Mouse (Mus musculus): ENCODE measurements around the gene Tradd. TPM values are rescaled to one million over a fixed set of nuclear protein-coding genes. Genes with fewer than 3 reads are reported as not detected.
A peak's percentile ranks its signal among the peaks of the same experiment; 100 is the strongest.

Gene Tradd
- polyA plus RNA-seq, 1 experiment from 2014 or later: 14.3 TPM

GRCm38 (mm10) chr8:105290554-105291314 lies 26.3 kb upstream of the Tradd start:
- 4% methylated on average over 31 of the region's 31 CpGs for WGBS
- H3K27ac ChIP-seq (ENCODE audit: low read depth, low read length): no peak overlapping the region

GRCm38 (mm10) chr8:105289805-105290460 lies 25.5 kb upstream of the Tradd start, which contains the start of gene 4931428F04Rik:
4931428F04Rik (minus strand) TSS chr8:105289864.
- Histone ChIP-seq H3K27me3 (ENCODE audit: control insufficient read depth, insufficient read depth, low read length) (peaks cover 11% of the 10 kb centered on the region), H3K4me1 (replicated peaks; ENCODE audit: control insufficient read depth, insufficient read depth, low read length) (peaks cover 16% of the 10 kb centered on the region; the same call in 1 of the 2 replicates), H3K27ac (ENCODE audit: low read depth, low read length) (peak within 1 kb of the TSS; percentile 89), H3K4me2 (replicated peaks; ENCODE audit: low read depth, low read length) (peak within 1 kb of the TSS; percentile 72), H3K9me3 (ENCODE audit: control insufficient read depth, low read length) (no peaks in the 10 kb centered on the region), H3K4me3 (ENCODE audit: low read depth, low read length) (peak within 1 kb of the TSS; percentile 51), H3K36me3 (ENCODE audit: control insufficient read depth, insufficient read depth, low read length) (no peaks in the 10 kb centered on the region), H3K9ac (ENCODE audit: low read depth, low read length) (peak within 1 kb of the TSS; percentile 69)
- ATAC-seq (ENCODE audit: low FRiP score): peak; percentile 38
- WGBS: 2% methylated on average over 43 of the region's 43 CpGs
- peak; percentile 73 for DNase-seq (ENCODE audit: low spot score)

More at GRCm38 (mm10) chr8:105290554-105291314, 26.3 kb upstream of the Tradd start:
- ATAC-seq (ENCODE audit: low FRiP score) (no peak), DNase-seq (ENCODE audit: low spot score) (peak; percentile 95)
- Histone ChIP-seq H3K4me3 (ENCODE audit: low read depth, low read length) (peak overlapping the region; percentile 51), H3K9me3 (ENCODE audit: control insufficient read depth, low read length) (no peaks in the 10 kb centered on the region), H3K27me3 (ENCODE audit: control insufficient read depth, insufficient read depth, low read length) (peaks cover 11% of the 10 kb centered on the region), H3K4me2 (replicated peaks; ENCODE audit: low read depth, low read length) (peak overlapping the region; percentile 72), H3K4me1 (replicated peaks; ENCODE audit: control insufficient read depth, insufficient read depth, low read length) (peaks cover 16% of the 10 kb centered on the region; the same call in 1 of the 2 replicates), H3K9ac (ENCODE audit: low read depth, low read length) (peak overlapping the region; percentile 23; the same call in 1 of the 2 replicates), H3K36me3 (ENCODE audit: control insufficient read depth, insufficient read depth, low read length) (no peaks in the 10 kb centered on the region)

- Histone ChIP-seq H3K36me3 (ENCODE audit: control insufficient read depth, insufficient read depth, low read length) (no peaks in the 10 kb centered on the region), H3K4me1 (replicated peaks; ENCODE audit: control insufficient read depth, insufficient read depth, low read length) (peaks cover 16% of the 10 kb centered on the region; the same call in 1 of the 2 replicates), H3K4me2 (replicated peaks; ENCODE audit: low read depth, low read length) (peak overlapping the region; percentile 72), H3K27me3 (ENCODE audit: control insufficient read depth, insufficient read depth, low read length) (peaks cover 11% of the 10 kb centered on the region), H3K4me3 (ENCODE audit: low read depth, low read length) (peak overlapping the region; percentile 51), H3K27ac (ENCODE audit: low read depth, low read length) (peak overlapping the region; percentile 89), H3K9ac (ENCODE audit: low read depth, low read length) (peak overlapping the region; percentile 69), H3K9me3 (ENCODE audit: control insufficient read depth, low read length) (no peaks in the 10 kb centered on the region)
- WGBS: under 1% methylated on average over 53 of the region's 53 CpGs
- peak; percentile 97 for ATAC-seq (ENCODE audit: low FRiP score)
- peak; percentile 99 for DNase-seq (ENCODE audit: low spot score)
Observed at GRCm38 (mm10) chr8:105288958-105289732, 24.7 kb upstream of the Tradd start.

- Histone ChIP-seq H3K27me3 (ENCODE audit: control insufficient read depth, insufficient read depth, low read length) (peaks cover 11% of the 10 kb centered on the region), H3K27ac (ENCODE audit: low read depth, low read length) (no peak overlapping the region), H3K4me2 (replicated peaks; ENCODE audit: low read depth, low read length) (peak overlapping the region; percentile 72), H3K36me3 (ENCODE audit: control insufficient read depth, insufficient read depth, low read length) (peaks cover 1% of the 10 kb centered on the region; the same call in 1 of the 2 replicates), H3K9ac (ENCODE audit: low read depth, low read length) (peak overlapping the region; percentile 41), H3K4me3 (ENCODE audit: low read depth, low read length) (peak overlapping the region; percentile 51), H3K4me1 (replicated peaks; ENCODE audit: control insufficient read depth, insufficient read depth, low read length) (peaks cover 16% of the 10 kb centered on the region; the same call in 1 of the 2 replicates), H3K9me3 (ENCODE audit: control insufficient read depth, low read length) (no peaks in the 10 kb centered on the region)
- ATAC-seq (ENCODE audit: low FRiP score) (no peak), DNase-seq (ENCODE audit: low spot score) (no peak)
- WGBS: 77% methylated on average over 5 of the region's 5 CpGs
Observed at GRCm38 (mm10) chr8:105288231-105288630, 23.8 kb upstream of the Tradd start.

- Histone ChIP-seq H3K36me3 (ENCODE audit: control insufficient read depth, insufficient read depth, low read length) (peaks cover 2% of the 10 kb centered on the region; the same call in 1 of the 2 replicates), H3K9me3 (ENCODE audit: control insufficient read depth, low read length) (no peaks in the 10 kb centered on the region), H3K9ac (ENCODE audit: low read depth, low read length) (no peak overlapping the region), H3K4me1 (replicated peaks; ENCODE audit: control insufficient read depth, insufficient read depth, low read length) (peaks cover 16% of the 10 kb centered on the region; the same call in 1 of the 2 replicates), H3K4me3 (ENCODE audit: low read depth, low read length) (no peak overlapping the region), H3K27me3 (ENCODE audit: control insufficient read depth, insufficient read depth, low read length) (peaks cover 11% of the 10 kb centered on the region), H3K27ac (ENCODE audit: low read depth, low read length) (no peak overlapping the region), H3K4me2 (replicated peaks; ENCODE audit: low read depth, low read length) (no peak overlapping the region)
- 90% methylated on average over 4 of the region's 4 CpGs for WGBS
- ATAC-seq (ENCODE audit: low FRiP score) (no peak), DNase-seq (ENCODE audit: low spot score) (no peak)
Observed at GRCm38 (mm10) chr8:105286907-105287306, 22.5 kb upstream of the Tradd start.

- H3K36me3 ChIP-seq (ENCODE audit: control insufficient read depth, insufficient read depth, low read length): peaks cover 2% of the 10 kb centered on the region; the same call in 1 of the 2 replicates
- 33% methylated on average over 12 of the region's 12 CpGs for WGBS
- no peaks in the 10 kb centered on the region for H3K9me3 ChIP-seq (ENCODE audit: control insufficient read depth, low read length)
- H3K4me3 ChIP-seq (ENCODE audit: low read depth, low read length): no peak overlapping the region
- DNase-seq (ENCODE audit: low spot score): no peak
- no peak overlapping the region for H3K4me2 ChIP-seq (replicated peaks; ENCODE audit: low read depth, low read length)
- H3K9ac ChIP-seq (ENCODE audit: low read depth, low read length): no peak overlapping the region
- H3K27me3 ChIP-seq (ENCODE audit: control insufficient read depth, insufficient read depth, low read length): peaks cover 8% of the 10 kb centered on the region
- H3K4me1 ChIP-seq (replicated peaks; ENCODE audit: control insufficient read depth, insufficient read depth, low read length): peaks cover 15% of the 10 kb centered on the region; the same call in 1 of the 2 replicates
- no peak for ATAC-seq (ENCODE audit: low FRiP score)
- no peak overlapping the region for H3K27ac ChIP-seq (ENCODE audit: low read depth, low read length)
Observed at GRCm38 (mm10) chr8:105285514-105285913, 21.1 kb upstream of the Tradd start.

- no peak overlapping the region for H3K27ac ChIP-seq (ENCODE audit: low read depth, low read length)
- H3K4me2 ChIP-seq (replicated peaks; ENCODE audit: low read depth, low read length): no peak overlapping the region
- no peaks in the 10 kb centered on the region for H3K9me3 ChIP-seq (ENCODE audit: control insufficient read depth, low read length)
- H3K9ac ChIP-seq (ENCODE audit: low read depth, low read length): no peak overlapping the region
- peak; percentile 71 for DNase-seq (ENCODE audit: low spot score)
- 0 out of 2 replicates have a peak, but pooled peaks cover 1% of the 10 kb centered on the region for H3K4me1 ChIP-seq (replicated peaks; ENCODE audit: control insufficient read depth, insufficient read depth, low read length)
- peaks cover 2% of the 10 kb centered on the region; the same call in 1 of the 2 replicates for H3K36me3 ChIP-seq (ENCODE audit: control insufficient read depth, insufficient read depth, low read length)
- WGBS: 30% methylated on average over 23 of the region's 23 CpGs
- ATAC-seq (ENCODE audit: low FRiP score): peak; percentile 43; the same call in 1 of the 2 replicates
- peaks cover 16% of the 10 kb centered on the region for H3K27me3 ChIP-seq (ENCODE audit: control insufficient read depth, insufficient read depth, low read length)
- no peak overlapping the region for H3K4me3 ChIP-seq (ENCODE audit: low read depth, low read length)
Observed at GRCm38 (mm10) chr8:105283074-105283473, 18.7 kb upstream of the Tradd start.

- Histone ChIP-seq H3K27ac (ENCODE audit: low read depth, low read length) (no peak overlapping the region), H3K4me3 (ENCODE audit: low read depth, low read length) (no peak overlapping the region), H3K4me2 (replicated peaks; ENCODE audit: low read depth, low read length) (no peak overlapping the region), H3K4me1 (replicated peaks; ENCODE audit: control insufficient read depth, insufficient read depth, low read length) (no peaks in the 10 kb centered on the region), H3K9me3 (ENCODE audit: control insufficient read depth, low read length) (no peaks in the 10 kb centered on the region), H3K36me3 (ENCODE audit: control insufficient read depth, insufficient read depth, low read length) (peaks cover 2% of the 10 kb centered on the region; the same call in 1 of the 2 replicates), H3K9ac (ENCODE audit: low read depth, low read length) (no peak overlapping the region), H3K27me3 (ENCODE audit: control insufficient read depth, insufficient read depth, low read length) (peaks cover 24% of the 10 kb centered on the region)
- DNase-seq (ENCODE audit: low spot score) (no peak), ATAC-seq (ENCODE audit: low FRiP score) (no peak)
- WGBS: 88% methylated on average over 4 of the region's 4 CpGs
Observed at GRCm38 (mm10) chr8:105282239-105282638, 17.8 kb upstream of the Tradd start.
